Mouse (Mus musculus): ENCODE measurements around the gene Asb13. TPM values are rescaled to one million over a fixed set of nuclear protein-coding genes. Genes with fewer than 3 reads are reported as not detected.
A peak's percentile ranks its signal among the peaks of the same experiment; 100 is the strongest.

Asb13 gene
- polyA plus RNA-seq, 1 experiment, result 42.6 TPM

DNA sequence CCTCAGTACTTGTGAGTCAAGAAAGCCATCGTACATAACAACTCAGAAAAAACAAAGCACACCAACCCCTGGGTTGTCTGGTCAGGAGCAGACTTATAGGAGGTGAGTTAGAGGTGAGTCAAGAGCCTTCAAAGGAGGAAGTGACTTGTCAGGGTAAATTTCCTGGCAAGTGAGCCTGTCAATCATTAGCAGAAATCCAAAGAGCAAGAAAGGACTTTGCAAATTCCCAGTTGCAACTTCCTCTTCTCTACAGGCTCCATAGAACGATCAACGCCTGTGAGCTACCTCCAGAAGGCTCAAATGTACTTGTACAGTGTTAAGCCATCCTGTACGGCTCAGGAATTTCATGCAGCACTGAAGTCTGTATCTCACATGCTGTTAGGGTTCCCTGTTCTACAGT, 66.9 kb downstream of the Asb13 start:
- H3K4me1 ChIP-seq (ENCODE audit: control insufficient read depth, insufficient read depth, low read length), result peaks cover 9% of the 10 kb centered on the region
- H3K27ac ChIP-seq (ENCODE audit: insufficient read depth, low read depth, low read length), result peak overlapping the region; percentile 92
- H3K4me3 ChIP-seq (ENCODE audit: insufficient read depth, low read depth, low read length), result no peak overlapping the region
- no peaks in the 10 kb centered on the region; the same call in 1 of the 2 replicates for H3K27me3 ChIP-seq (replicated peaks; ENCODE audit: control insufficient read depth, insufficient read depth, low read length)
- DNase-seq, result peak; percentile 78
- H3K36me3 ChIP-seq (ENCODE audit: control insufficient read depth, insufficient read depth, low read length), result no peaks in the 10 kb centered on the region
- 16% methylated on average over 4 of the region's 4 CpGs for WGBS
- no peak for TF ChIP-seq POLR2A (IDR thresholded peaks at IDR 0.05; ENCODE audit: low read depth, low read length)
- TF ChIP-seq CTCF (conservative IDR thresholded peaks at IDR 0.05; ENCODE audit: insufficient read depth, insufficient read length, low read depth, low read length), result no peak

Other genes starting within 250 kb of the Asb13 start
- 159 and 174 TPM in 2 replicates for gene Gdi2, start 96.0 kb upstream of the Asb13 start, polyA plus RNA-seq (2012; rRNA removed)
- gene Fam208b, start 22.9 kb upstream of the Asb13 start, polyA plus RNA-seq (2012; rRNA removed), result 2.3 and 2.8 TPM in 2 replicates
- gene Calml3, start 170.3 kb downstream of the Asb13 start, polyA plus RNA-seq (2012; rRNA removed), result 1.7 and 2.5 TPM in 2 replicates
- not detected in 2 replicates for gene Calm4, start 203.7 kb downstream of the Asb13 start, polyA plus RNA-seq (2012; rRNA removed)
- not detected in 2 replicates for gene Calm5, start 220.1 kb downstream of the Asb13 start, polyA plus RNA-seq (2012; rRNA removed)

Data from kidney, adult 2 months (tissue).